31 mouse cellular contexts compared by ENCODE assay signal in genomic region chr4:97344335-97344734, GRCm38 (mm10).
DNase-seq lines count a peak whose midpoint lies in the region; ATAC-seq and TF ChIP-seq lines count a peak whose summit lies in the region.
"Had no signal": no experiment of that assay in that cellular context is flagged by ENCODE, and none has a peak within 500 bp of the region (broad histone marks: within the 10 kb centered on the region; RNA-seq: fewer than 3 reads in every experiment).

No protein-coding gene starts in this region.

- H3K4me3 ChIP-seq in kidney, postnatal 0 days (replicated peaks; ENCODE audit: low read depth, low read length) = no peak overlapping the region
- H3K4me3 ChIP-seq in limb, embryonic 11.5 days (ENCODE audit: low read depth, low read length) = no peak overlapping the region
- H3K4me3 ChIP-seq: embryonic facial prominence, embryonic 13.5 days; heart, embryonic 10.5 days; hindbrain, embryonic 12.5 days; layer of hippocampus, adult 2 months had no signal

- 34% methylated on average over 2 of the region's 2 CpGs for WGBS in kidney, postnatal 0 days
- WGBS in limb, embryonic 11.5 days = 34% methylated on average over 2 of the region's 2 CpGs

- no peak overlapping the region for H3K9ac ChIP-seq in kidney, postnatal 0 days (ENCODE audit: low read depth, low read length)
- H3K9ac ChIP-seq in limb, embryonic 11.5 days (ENCODE audit: low read length) = no peak overlapping the region
- H3K9ac ChIP-seq: embryonic facial prominence, embryonic 13.5 days; hindbrain, embryonic 12.5 days; liver, embryonic 14.5 days had no signal

- no peak overlapping the region for H3K27ac ChIP-seq in kidney, postnatal 0 days
- no peak overlapping the region for H3K27ac ChIP-seq in limb, embryonic 11.5 days (replicated peaks; ENCODE audit: low read depth, low read length)
- H3K27ac ChIP-seq: embryonic facial prominence, embryonic 13.5 days; heart, embryonic 10.5 days; hindbrain, embryonic 12.5 days; layer of hippocampus, adult 2 months; liver, embryonic 14.5 days had no signal

- H3K9me3 ChIP-seq in kidney, postnatal 0 days (replicated peaks; ENCODE audit: low read length) = no peaks in the 10 kb centered on the region
- no peaks in the 10 kb centered on the region for H3K9me3 ChIP-seq in limb, embryonic 11.5 days (ENCODE audit: control insufficient read depth, low read length)
- H3K9me3 ChIP-seq: embryonic facial prominence, embryonic 13.5 days; heart, embryonic 10.5 days; hindbrain, embryonic 12.5 days had no signal

- H3K36me3 ChIP-seq in kidney, postnatal 0 days (ENCODE audit: insufficient read depth, low read length) = no peaks in the 10 kb centered on the region
- H3K36me3 ChIP-seq in limb, embryonic 11.5 days (ENCODE audit: control insufficient read depth, insufficient read depth, low read length) = no peaks in the 10 kb centered on the region
- H3K36me3 ChIP-seq: embryonic facial prominence, embryonic 13.5 days; G1E; heart, embryonic 10.5 days; hindbrain, embryonic 12.5 days had no signal

- no peak for ATAC-seq in kidney, postnatal 0 days (replicated peaks; ENCODE audit: low FRiP score, low read depth)
- peak; percentile 57; the same call in 1 of the 2 replicates for ATAC-seq in limb, embryonic 11.5 days (ENCODE audit: insufficient number of reproducible peaks, low FRiP score, low TSS enrichment, low read depth)
- ATAC-seq: intestine, postnatal 0 days; midbrain, embryonic 16.5 days had no signal

- DNase-seq in embryo, embryonic 11 days = peak; percentile 7
- DNase-seq in embryo, embryonic 9.5 days (ENCODE audit: extremely low spot score) = no peak
- DNase-seq in kidney, postnatal 0 days (ENCODE audit: low spot score) = peak; percentile 10
- DNase-seq in kidney, adult 8-10 months = no peak
- DNase-seq in limb, embryonic 11.5 days (ENCODE audit: low spot score) = peak; percentile 23
- DNase-seq in testis, postnatal 10 days (ENCODE audit: low spot score) = no peak
- DNase-seq in ovary, adult 18-20 months (ENCODE audit: low spot score) = no peak
- DNase-seq: adrenal gland, postnatal 14 days; cerebellum, adult 11 months; cerebellum, adult 9-10 months; cerebellum, postnatal 36 days; gastrocnemius, postnatal 14 days; heart, adult 11 months; heart, postnatal 36 days; kidney, postnatal 36 days; liver; lung, adult 2 months; lung, postnatal 10 days; right cerebral cortex, adult 18-20 months; spleen, adult 18-20 months; thymus, adult 18-20 months; thymus, postnatal 25 days had no signal

- no peak overlapping the region for H3K4me2 ChIP-seq in kidney, postnatal 0 days (ENCODE audit: low read length)
- H3K4me2 ChIP-seq in limb, embryonic 11.5 days (ENCODE audit: low read depth, severe bottlenecking) = no peak overlapping the region
- H3K4me2 ChIP-seq: embryonic facial prominence, embryonic 13.5 days; hindbrain, embryonic 12.5 days; midbrain, embryonic 11.5 days had no signal

- H3K4me1 ChIP-seq in kidney, postnatal 0 days (replicated peaks; ENCODE audit: insufficient read depth, low read length) = no peaks in the 10 kb centered on the region
- no peaks in the 10 kb centered on the region for H3K4me1 ChIP-seq in limb, embryonic 11.5 days (ENCODE audit: control insufficient read depth, insufficient read depth, low read length)
- H3K4me1 ChIP-seq: embryonic facial prominence, embryonic 13.5 days; heart, embryonic 10.5 days; hindbrain, embryonic 12.5 days had no signal

- no peak for TF ChIP-seq CTCF in kidney, postnatal 0 days (IDR thresholded peaks at IDR 0.05; ENCODE audit: low read depth)

- no peaks in the 10 kb centered on the region for H3K27me3 ChIP-seq in kidney, postnatal 0 days (ENCODE audit: insufficient read depth, low read length)
- no peaks in the 10 kb centered on the region for H3K27me3 ChIP-seq in limb, embryonic 11.5 days (ENCODE audit: control insufficient read depth, insufficient read depth, low read length)
- H3K27me3 ChIP-seq: embryonic facial prominence, embryonic 13.5 days; hindbrain, embryonic 12.5 days had no signal

Comparison
In these comparisons a context has a peak if more than half of its experiments do, and no peak if none do; other contexts are left out.
1. DNase-seq: peak in embryo, embryonic 11 days (single experiment), kidney, postnatal 0 days (single experiment) and limb, embryonic 11.5 days (single experiment); none in embryo, embryonic 9.5 days (single experiment), kidney, adult 8-10 months (0 of 2), testis, postnatal 10 days (single experiment) and ovary, adult 18-20 months (single experiment).